Comparison of ENCODE assay signal across 8 mouse cellular contexts in genomic region chr6:31399566-31399965, GRCm38 (mm10). TPM values are rescaled to one million over a fixed set of nuclear protein-coding genes. Genes with fewer than 3 reads are reported as not detected.
A peak's percentile ranks its signal among the peaks of the same experiment; 100 is the strongest.
DNase-seq lines count a peak whose midpoint lies in the region; ATAC-seq and TF ChIP-seq lines count a peak whose summit lies in the region.

No protein-coding gene starts in this region.

- H3K4me2 ChIP-seq in embryonic facial prominence, embryonic 14.5 days (ENCODE audit: low read depth, low read length) = peak overlapping the region; percentile 71
- peak overlapping the region; percentile 98 for H3K4me2 ChIP-seq in hindbrain, embryonic 14.5 days (replicated peaks)

- no peaks in the 10 kb centered on the region for H3K36me3 ChIP-seq in embryonic facial prominence, embryonic 14.5 days (ENCODE audit: control insufficient read depth, insufficient read depth, low read length)
- no peaks in the 10 kb centered on the region for H3K36me3 ChIP-seq in hindbrain, embryonic 14.5 days (replicated peaks; ENCODE audit: control insufficient read depth, insufficient read depth)
- H3K36me3 ChIP-seq in liver, adult 2 months (ENCODE audit: control insufficient read depth, insufficient read depth, low read length) = no peaks in the 10 kb centered on the region

- no peak for TF ChIP-seq CTCF in liver, adult 2 months (IDR thresholded peaks at IDR 0.05; ENCODE audit: low read depth, low read length)

- H3K27ac ChIP-seq in embryonic facial prominence, embryonic 14.5 days (replicated peaks; ENCODE audit: low read depth, low read length) = peak overlapping the region; percentile 95; the same call in 1 of the 2 replicates
- H3K27ac ChIP-seq in hindbrain, embryonic 14.5 days = no peak overlapping the region
- H3K27ac ChIP-seq in liver, adult 2 months (replicated peaks; ENCODE audit: insufficient read depth, low read depth, low read length) = peak overlapping the region; percentile 97

- WGBS in embryonic facial prominence, embryonic 14.5 days = under 1% methylated on average over 13 of the region's 13 CpGs
- 2% methylated on average over 13 of the region's 13 CpGs for WGBS in hindbrain, embryonic 14.5 days
- under 1% methylated on average over 13 of the region's 13 CpGs for WGBS in liver, adult 2 months

- H3K4me3 ChIP-seq in embryonic facial prominence, embryonic 14.5 days (ENCODE audit: low read depth, low read length) = peak overlapping the region; percentile 96
- H3K4me3 ChIP-seq in hindbrain, embryonic 14.5 days (replicated peaks; ENCODE audit: low read length) = peak overlapping the region; percentile 96
- H3K4me3 ChIP-seq in liver, adult 2 months (ENCODE audit: insufficient read depth, low read depth, low read length) = peak overlapping the region; percentile 97

- H3K27me3 ChIP-seq in embryonic facial prominence, embryonic 14.5 days (replicated peaks; ENCODE audit: control insufficient read depth, insufficient read depth, low read length) = no peaks in the 10 kb centered on the region
- no peaks in the 10 kb centered on the region for H3K27me3 ChIP-seq in hindbrain, embryonic 14.5 days (ENCODE audit: control insufficient read depth, insufficient read depth, low read length)
- H3K27me3 ChIP-seq in liver, adult 2 months (ENCODE audit: control insufficient read depth, insufficient read depth, low read length) = no peaks in the 10 kb centered on the region

- H3K9me3 ChIP-seq in embryonic facial prominence, embryonic 14.5 days (ENCODE audit: control insufficient read depth, low read length) = no peaks in the 10 kb centered on the region
- no peaks in the 10 kb centered on the region for H3K9me3 ChIP-seq in hindbrain, embryonic 14.5 days (ENCODE audit: control insufficient read depth, low read length)

- ATAC-seq in embryonic facial prominence, embryonic 14.5 days (ENCODE audit: low read depth) = no peak
- no peak for ATAC-seq in hindbrain, embryonic 14.5 days (ENCODE audit: low FRiP score)
- 0 out of 2 replicates have a peak, but pooled peaks have one; percentile 48 for ATAC-seq in monocyte, adult 5-6 weeks (replicated peaks; ENCODE audit: insufficient number of reproducible peaks, low FRiP score, low TSS enrichment, poor library complexity, severe bottlenecking)
- no peak for ATAC-seq in megakaryocyte-erythroid progenitor cell, adult 5-6 weeks (replicated peaks; ENCODE audit: low FRiP score, low TSS enrichment, poor library complexity, severe bottlenecking)

- DNase-seq in CD4-positive helper T cell, adult 2 months (ENCODE audit: low read depth, low spot score) = peak; percentile 22
- peak; percentile 33 to 34 for DNase-seq in adrenal gland, adult 18-20 months (ENCODE audit: low spot score in 2 of 2)
- no peak for DNase-seq in embryonic facial prominence, embryonic 14.5 days (ENCODE audit: low spot score)
- no peak for DNase-seq in hindbrain, embryonic 14.5 days (ENCODE audit: low spot score)
- DNase-seq in liver, adult 2 months (ENCODE audit: extremely low read depth, low read depth, low spot score) = peak; percentile 96
- no peak for DNase-seq in right cerebral cortex, postnatal 25 days

- peaks cover 22% of the 10 kb centered on the region for H3K4me1 ChIP-seq in embryonic facial prominence, embryonic 14.5 days (ENCODE audit: control insufficient read depth, insufficient read depth, low read length)
- peaks cover 36% of the 10 kb centered on the region for H3K4me1 ChIP-seq in hindbrain, embryonic 14.5 days (replicated peaks; ENCODE audit: control insufficient read depth, insufficient read depth, low read length)
- H3K4me1 ChIP-seq in liver, adult 2 months (ENCODE audit: control insufficient read depth, insufficient read depth, low read length) = peaks cover 28% of the 10 kb centered on the region

- H3K79me2 ChIP-seq in liver, adult 2 months (ENCODE audit: control insufficient read depth, insufficient read depth, low read length) = peaks cover 32% of the 10 kb centered on the region

- peak overlapping the region; percentile 98 for H3K9ac ChIP-seq in embryonic facial prominence, embryonic 14.5 days (ENCODE audit: low read depth, low read length)
- H3K9ac ChIP-seq in hindbrain, embryonic 14.5 days = peak overlapping the region; percentile 96
- H3K9ac ChIP-seq in liver, adult 2 months (ENCODE audit: low read depth, low read length) = peak overlapping the region; percentile 98

- TF ChIP-seq POLR2A in liver, adult 2 months (IDR thresholded peaks at IDR 0.05; ENCODE audit: extremely low read depth, insufficient read depth, low read length) = peak; percentile 76

RNA-seq across cellular contexts. Expression of gene Mkln1, which starts 1.0 kb away (rescaled TPM):
- 100 to 1,000 TPM; 189 to 196 TPM for total RNA-seq in adrenal gland, adult 18-20 months (2021)
- 155 and 165 TPM in 2 replicates for polyA plus RNA-seq in embryonic facial prominence, embryonic 14.5 days (2014; fragmentation: Nextera tagmentation; extraction: Ambion mirVana)
- polyA plus RNA-seq in hindbrain, embryonic 14.5 days (2014; fragmentation: Nextera tagmentation; extraction: Ambion mirVana) = 131 and 136 TPM in 2 replicates
- total RNA-seq in liver, adult 2 months (2014; rRNA removed) = 120 and 122 TPM in 2 replicates
- polyA plus RNA-seq in liver, adult 2 months (2012; rRNA removed) = 57.7 and 67.0 TPM in 2 replicates
- total RNA-seq in monocyte, adult 5-6 weeks (2017) = 201 to 306 TPM (median 209 TPM) in 3 replicates
- 130 and 141 TPM in 2 replicates for total RNA-seq in megakaryocyte-erythroid progenitor cell, adult 5-6 weeks (2014; fragmentation: Nextera tagmentation)
- 186 and 215 TPM in 2 replicates for total RNA-seq in megakaryocyte-erythroid progenitor cell, adult 5-6 weeks (2017)

Comparison
In these comparisons a context has a peak if more than half of its experiments do, and no peak if none do; other contexts are left out.
1. DNase-seq: peak in CD4-positive helper T cell, adult 2 months (single experiment), adrenal gland, adult 18-20 months (2 of 2) and liver, adult 2 months (single experiment); none in embryonic facial prominence, embryonic 14.5 days (single experiment), hindbrain, embryonic 14.5 days (single experiment) and right cerebral cortex, postnatal 25 days (single experiment).
2. Peak in every context shown above with its lines, with median percentiles within 50 percentile points of each other: H3K4me3 ChIP-seq and H3K9ac ChIP-seq.